Mouse (Mus musculus): ENCODE data around the gene Tmem11.

DNA sequence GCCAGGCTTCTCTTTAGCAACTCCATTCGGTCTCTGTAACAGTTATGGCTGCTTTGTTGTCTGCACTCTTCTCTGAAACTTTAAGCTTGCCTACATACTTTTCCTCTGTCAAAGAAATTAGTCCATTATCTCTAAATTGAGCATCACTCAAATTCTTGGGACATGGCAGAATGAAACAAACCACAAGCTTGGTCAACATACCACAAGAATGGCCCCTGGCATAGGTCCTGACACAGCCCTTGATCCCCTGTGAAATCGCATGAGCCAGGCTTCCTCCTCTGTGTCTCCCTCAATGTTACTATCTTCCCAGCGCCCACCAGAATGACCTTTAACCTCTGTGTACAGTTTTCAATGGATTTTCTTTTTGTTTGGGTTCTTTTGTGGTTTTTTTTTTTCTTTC, 3.3 kb upstream of the Tmem11 start:
- no peak for TF ChIP-seq ZC3H11A (IDR thresholded peaks at IDR 0.05; ENCODE audit: borderline replicate concordance, low read depth, low read length)
- no peak for TF ChIP-seq ZNF384 (IDR thresholded peaks at IDR 0.05; ENCODE audit: low read depth, low read length)
- no peak for TF ChIP-seq MAFK (IDR thresholded peaks at IDR 0.05; ENCODE audit: insufficient read depth, low read depth, low read length)
